Mouse (Mus musculus) intestine, embryonic 16.5 days (tissue): ENCODE data around the gene Tmem44. TPM values are rescaled to one million over a fixed set of nuclear protein-coding genes. Genes with fewer than 3 reads are reported as not detected.

ENCODE experiments used
- ATAC-seq: fragments of 200-750 bp; cut with Nextera tagmentation; 2 replicates; pipeline ENCODE4 v1.8.0; 2017; ENCODE audit warnings: moderate TSS enrichment, moderate library complexity
- H3K27ac ChIP-seq: fragments of 300-500 bp; sonication (generic); 2 replicates; pipeline ENCODE4 v1.5.1; 2014; ENCODE audit warnings: mild to moderate bottlenecking, low read length
- H3K27me3 ChIP-seq: fragments of 300-500 bp; sonication (generic); replicated peaks from 2 replicates; pipeline ENCODE4 v1.6.1; 2014; ENCODE audit warnings: low read length, control low read depth, mixed read lengths; ENCODE audit not compliant: control insufficient read depth, insufficient read depth
- H3K36me3 ChIP-seq: fragments of 300-500 bp; sonication (generic); 2 replicates; pipeline ENCODE4 v1.6.1; 2014; ENCODE audit warnings: low read length, control low read depth; ENCODE audit not compliant: control insufficient read depth, insufficient read depth
- H3K4me1 ChIP-seq: fragments of 300-500 bp; sonication (generic); 2 replicates; pipeline ENCODE4 v1.6.1; 2014; ENCODE audit warnings: low read length, control low read depth, mixed read lengths; ENCODE audit not compliant: control insufficient read depth, insufficient read depth
- H3K4me2 ChIP-seq: fragments of 300-500 bp; sonication (generic); 2 replicates; pipeline ENCODE4 v1.6.1; 2014; ENCODE audit warnings: low read depth, low read length, control low read depth
- H3K4me3 ChIP-seq: fragments of 300-500 bp; sonication (generic); 2 replicates; pipeline ENCODE4 v1.5.1; 2014; ENCODE audit warnings: mild to moderate bottlenecking, low read length
- H3K9ac ChIP-seq: fragments of 300-500 bp; sonication (generic); 2 replicates; pipeline ENCODE4 v1.6.1; 2014; ENCODE audit warnings: low read depth, low read length
- H3K9me3 ChIP-seq: fragments of 300-500 bp; sonication (generic); 2 replicates; pipeline ENCODE4 v1.6.1; 2016; ENCODE audit warnings: low read length, control low read depth; ENCODE audit not compliant: control insufficient read depth
- WGBS: fragments of 180-500 bp; shearing (Covaris S2); extraction: QIAGEN DNeasy Blood & Tissue Kit; methylation state at CpG from one replicate; pipeline ENCODE4 v1.1.7; 2014; 5-methylcytosine and 5-hydroxymethylcytosine counted together
- polyA plus RNA-seq: library from polyadenylated mRNA; unstranded; fragments of >200 nt; fragmentation: Nextera tagmentation; extraction: Ambion mirVana; gene quantifications from 2 replicates; pipeline ENCODE4 v1.2.1, GENCODE M21; 2015

Gene Tmem44
- polyA plus RNA-seq, 1 experiment from 2014 or later: 8.4 TPM

- no peaks in the 10 kb centered on the region for H3K36me3 ChIP-seq
- H3K4me2 ChIP-seq: no peak overlapping the region
- H3K9me3 ChIP-seq: no peaks in the 10 kb centered on the region
- no peaks in the 10 kb centered on the region for H3K27me3 ChIP-seq
- peak; percentile 29; the same call in 1 of the 2 replicates for ATAC-seq
- H3K4me1 ChIP-seq: peaks cover 22% of the 10 kb centered on the region
- no peak overlapping the region for H3K9ac ChIP-seq
- WGBS: 68% methylated on average over 20 of the region's 20 CpGs
- no peak overlapping the region for H3K4me3 ChIP-seq
- H3K27ac ChIP-seq: no peak overlapping the region
Observed at GRCm38 (mm10) chr16:30513050-30514024, 37.3 kb downstream of the Tmem44 start.

GRCm38 (mm10) chr16:30512375-30513049 lies 38.1 kb downstream of the Tmem44 start:
- peak; percentile 53 for ATAC-seq
- H3K9me3 ChIP-seq: no peaks in the 10 kb centered on the region
- H3K27me3 ChIP-seq: no peaks in the 10 kb centered on the region
- H3K4me1 ChIP-seq: peaks cover 22% of the 10 kb centered on the region
- WGBS: 31% methylated on average over 8 of the region's 8 CpGs
- H3K36me3 ChIP-seq: no peaks in the 10 kb centered on the region
- 0 out of 2 replicates have a peak overlapping the region, but pooled peaks have one; percentile 14 for H3K27ac ChIP-seq
- no peak overlapping the region for H3K4me3 ChIP-seq
- no peak overlapping the region for H3K4me2 ChIP-seq
- H3K9ac ChIP-seq: no peak overlapping the region

- Histone ChIP-seq H3K27ac (peak overlapping the region; percentile 89), H3K9me3 (no peaks in the 10 kb centered on the region), H3K4me2 (peak overlapping the region; percentile 79), H3K4me3 (peak overlapping the region; percentile 70), H3K27me3 (no peaks in the 10 kb centered on the region), H3K9ac (peak overlapping the region; percentile 86), H3K36me3 (no peaks in the 10 kb centered on the region), H3K4me1 (peaks cover 25% of the 10 kb centered on the region)
- 0 out of 2 replicates have a peak, but pooled peaks have one; percentile 1 for ATAC-seq
- 70% methylated on average over 13 of the region's 13 CpGs for WGBS
Observed at GRCm38 (mm10) chr16:30511563-30512340, 38.9 kb downstream of the Tmem44 start.

GRCm38 (mm10) chr16:30510504-30511451 lies 39.9 kb downstream of the Tmem44 start:
- 4% methylated on average over 44 of the region's 44 CpGs for WGBS
- peaks cover 25% of the 10 kb centered on the region for H3K4me1 ChIP-seq
- peak overlapping the region; percentile 79 for H3K4me2 ChIP-seq
- H3K36me3 ChIP-seq: no peaks in the 10 kb centered on the region
- peak; percentile 82 for ATAC-seq
- peak overlapping the region; percentile 89 for H3K27ac ChIP-seq
- peak overlapping the region; percentile 86 for H3K9ac ChIP-seq
- H3K4me3 ChIP-seq: peak overlapping the region; percentile 70
- H3K9me3 ChIP-seq: no peaks in the 10 kb centered on the region
- no peaks in the 10 kb centered on the region for H3K27me3 ChIP-seq

GRCm38 (mm10) chr16:30510091-30510490 lies 40.6 kb downstream of the Tmem44 start:
- Histone ChIP-seq H3K9ac (peak overlapping the region; percentile 86), H3K27ac (peak overlapping the region; percentile 89), H3K4me3 (peak overlapping the region; percentile 70), H3K36me3 (no peaks in the 10 kb centered on the region), H3K4me1 (peaks cover 25% of the 10 kb centered on the region), H3K9me3 (no peaks in the 10 kb centered on the region), H3K27me3 (no peaks in the 10 kb centered on the region), H3K4me2 (peak overlapping the region; percentile 79)
- 40% methylated on average over 9 of the region's 9 CpGs for WGBS
- no peak for ATAC-seq

GRCm38 (mm10) chr16:30509340-30509739 lies 41.3 kb downstream of the Tmem44 start:
- Histone ChIP-seq H3K36me3 (no peaks in the 10 kb centered on the region), H3K4me3 (no peak overlapping the region), H3K27me3 (no peaks in the 10 kb centered on the region), H3K9ac (no peak overlapping the region), H3K27ac (no peak overlapping the region), H3K4me1 (peaks cover 25% of the 10 kb centered on the region), H3K4me2 (no peak overlapping the region), H3K9me3 (no peaks in the 10 kb centered on the region)
- WGBS: 92% methylated on average over 12 of the region's 12 CpGs
- no peak for ATAC-seq

GRCm38 (mm10) chr16:30508738-30509137 lies 41.9 kb downstream of the Tmem44 start:
- no peak overlapping the region for H3K4me2 ChIP-seq
- no peak overlapping the region for H3K27ac ChIP-seq
- H3K9ac ChIP-seq: no peak overlapping the region
- WGBS: 93% methylated on average over 9 of the region's 9 CpGs
- H3K27me3 ChIP-seq: no peaks in the 10 kb centered on the region
- no peaks in the 10 kb centered on the region for H3K9me3 ChIP-seq
- no peak overlapping the region for H3K4me3 ChIP-seq
- peaks cover 27% of the 10 kb centered on the region for H3K4me1 ChIP-seq
- no peak for ATAC-seq
- H3K36me3 ChIP-seq: no peaks in the 10 kb centered on the region

- no peaks in the 10 kb centered on the region for H3K36me3 ChIP-seq
- WGBS: 41% methylated on average over 10 of the region's 10 CpGs
- no peaks in the 10 kb centered on the region for H3K27me3 ChIP-seq
- H3K27ac ChIP-seq: no peak overlapping the region
- H3K4me1 ChIP-seq: peaks cover 32% of the 10 kb centered on the region
- 0 out of 2 replicates have a peak, but pooled peaks have one; percentile 13 for ATAC-seq
- peak overlapping the region; percentile 30; the same call in 1 of the 2 replicates for H3K9ac ChIP-seq
- H3K4me3 ChIP-seq: no peak overlapping the region
- no peak overlapping the region for H3K4me2 ChIP-seq
- H3K9me3 ChIP-seq: no peaks in the 10 kb centered on the region
Observed at GRCm38 (mm10) chr16:30507120-30507519, 43.5 kb downstream of the Tmem44 start.
